Mouse (Mus musculus) thymus, adult 2 months (tissue): Measurements from ENCODE around the gene Fbxo9. TPM values are rescaled to one million over a fixed set of nuclear protein-coding genes. Genes with fewer than 3 reads are reported as not detected.

Source experiments
- DNase-seq: peaks from one replicate; pipeline ENCODE4 v3.0.0; 2021
- H3K27ac ChIP-seq: fragments of 200-500 bp; 2 replicates; pipeline ENCODE4 v1.5.1; 2012; ENCODE audit warnings: low read length, control low read depth; ENCODE audit not compliant: control insufficient read depth, insufficient read depth
- H3K27me3 ChIP-seq: fragments of 200-500 bp; 2 replicates; pipeline ENCODE4 v1.6.1; 2012; ENCODE audit warnings: mild to moderate bottlenecking, low read length, moderate library complexity, mixed read lengths; ENCODE audit not compliant: control insufficient read depth, insufficient read depth
- H3K36me3 ChIP-seq: fragments of 200-500 bp; 2 replicates; pipeline ENCODE4 v1.6.1; 2012; ENCODE audit warnings: mild to moderate bottlenecking, low read length, moderate library complexity; ENCODE audit not compliant: control insufficient read depth, insufficient read depth
- H3K4me1 ChIP-seq: fragments of 200-500 bp; replicated peaks from 2 replicates; pipeline ENCODE4 v1.6.1; 2012; ENCODE audit warnings: low read length; ENCODE audit not compliant: control insufficient read depth, insufficient read depth
- H3K4me3 ChIP-seq: fragments of 200-500 bp; 2 replicates; pipeline ENCODE4 v1.5.1; 2012; ENCODE audit warnings: mild to moderate bottlenecking, low read length, control low read depth, moderate library complexity; ENCODE audit not compliant: control insufficient read depth, insufficient read depth
- CTCF ChIP-seq: fragments of 200-500 bp; IDR thresholded peaks from 2 replicates; pipeline ENCODE4 v1.5.1; 2012; ENCODE audit warnings: mild to moderate bottlenecking, control low read depth, low read length, moderate library complexity, borderline replicate concordance; ENCODE audit not compliant: control insufficient read depth, poor library complexity, insufficient read depth; ENCODE audit errors: extremely low read depth
- POLR2A ChIP-seq: fragments of 200-500 bp; IDR thresholded peaks from 2 replicates; pipeline ENCODE4 v1.6.1; 2012; ENCODE audit warnings: mild to moderate bottlenecking, low read length, control low read depth, moderate library complexity; ENCODE audit not compliant: control insufficient read depth, poor library complexity, insufficient read depth; ENCODE audit errors: extremely low read depth
- WGBS: fragments of 180-500 bp; shearing (Covaris S2); methylation state at CpG from one replicate; pipeline ENCODE4 v1.1.7; 2018; 5-methylcytosine and 5-hydroxymethylcytosine counted together
- polyA plus RNA-seq: library from polyadenylated mRNA; depleted of rRNA; stranded (reverse); fragments of >200 nt; gene quantifications from 2 replicates; pipeline ENCODE4 v1.2.3, GENCODE M21; 2012; rRNA removed

Fbxo9 gene
- polyA plus RNA-seq, 1 experiment: 119 TPM

- Histone ChIP-seq H3K4me1 (no peaks in the 10 kb centered on the region), H3K27ac (no peak overlapping the region), H3K36me3 (no peaks in the 10 kb centered on the region), H3K27me3 (no peaks in the 10 kb centered on the region), H3K4me3 (no peak overlapping the region; the same call in 1 of the 2 replicates)
- 74% methylated on average over 20 of the region's 20 CpGs for WGBS
- peak; percentile 29 for DNase-seq
- TF ChIP-seq POLR2A: no peak
- TF ChIP-seq CTCF: no peak
Observed at GRCm38 (mm10) chr9:78046755-78047154, 62.1 kb downstream of the Fbxo9 start.

GRCm38 (mm10) chr9:78045171-78045570 lies 63.7 kb downstream of the Fbxo9 start:
- H3K36me3 ChIP-seq: no peaks in the 10 kb centered on the region
- WGBS: 93% methylated on average over 6 of the region's 6 CpGs
- no peak overlapping the region for H3K4me3 ChIP-seq
- H3K27me3 ChIP-seq: no peaks in the 10 kb centered on the region
- H3K4me1 ChIP-seq: no peaks in the 10 kb centered on the region
- H3K27ac ChIP-seq: no peak overlapping the region
- no peak for TF ChIP-seq POLR2A
- no peak for TF ChIP-seq CTCF
- no peak for DNase-seq

- TF ChIP-seq CTCF (peak; percentile 99), POLR2A (no peak)
- peak; percentile 76 for DNase-seq
Observed at GRCm38 (mm10) chr9:78038755-78039489, 69.9 kb downstream of the Fbxo9 start.

GRCm38 (mm10) chr9:78035831-78036230 lies 73.0 kb downstream of the Fbxo9 start:
- WGBS: 94% methylated on average over 8 of the region's 8 CpGs
- Histone ChIP-seq H3K27me3 (no peaks in the 10 kb centered on the region), H3K4me1 (no peaks in the 10 kb centered on the region), H3K4me3 (no peak overlapping the region), H3K27ac (no peak overlapping the region), H3K36me3 (no peaks in the 10 kb centered on the region)
- no peak for TF ChIP-seq POLR2A
- TF ChIP-seq CTCF: no peak
- no peak for DNase-seq

More at GRCm38 (mm10) chr9:78038755-78039489, 69.9 kb downstream of the Fbxo9 start:
- Histone ChIP-seq H3K27ac (no peak overlapping the region), H3K36me3 (no peaks in the 10 kb centered on the region), H3K4me3 (no peak overlapping the region), H3K27me3 (no peaks in the 10 kb centered on the region), H3K4me1 (no peaks in the 10 kb centered on the region)
- whole genome bisulfite sequencing: 31% methylated on average over 18 of the region's 18 CpGs

- Histone ChIP-seq H3K4me3 (no peak overlapping the region), H3K27me3 (no peaks in the 10 kb centered on the region), H3K4me1 (no peaks in the 10 kb centered on the region), H3K27ac (no peak overlapping the region), H3K36me3 (no peaks in the 10 kb centered on the region)
- TF ChIP-seq POLR2A (no peak), CTCF (no peak)
- WGBS: 82% methylated on average over 5 of the region's 5 CpGs
- DNase-seq: no peak
Observed at GRCm38 (mm10) chr9:78035296-78035695, 73.6 kb downstream of the Fbxo9 start.

GRCm38 (mm10) chr9:78032930-78033329 lies 75.9 kb downstream of the Fbxo9 start:
- no peak for TF ChIP-seq CTCF
- no peak for TF ChIP-seq POLR2A
- no peak overlapping the region for H3K27ac ChIP-seq
- no peaks in the 10 kb centered on the region for H3K36me3 ChIP-seq
- no peaks in the 10 kb centered on the region for H3K27me3 ChIP-seq
- no peaks in the 10 kb centered on the region for H3K4me1 ChIP-seq
- DNase-seq: no peak
- H3K4me3 ChIP-seq: no peak overlapping the region
- 93% methylated on average over 4 of the region's 4 CpGs for WGBS

Other genes starting within 250 kb of the Fbxo9 start
- gene Elovl5, start 191.7 kb downstream of the Fbxo9 start, polyA plus RNA-seq: 74.0 and 79.6 TPM in 2 replicates
- 0.20 TPM in 1 of 2 replicates, not detected in the other for gene Gcm1, start 57.1 kb downstream of the Fbxo9 start, polyA plus RNA-seq
- 14.5 and 16.5 TPM in 2 replicates for gene Ick, start 127 bp upstream of the Fbxo9 start, polyA plus RNA-seq
- 5.6 and 7.9 TPM in 2 replicates for gene Gsta4, start 73.7 kb upstream of the Fbxo9 start, polyA plus RNA-seq
- 0.64 and 0.82 TPM in 2 replicates for gene Gsta1, start 121.6 kb upstream of the Fbxo9 start, polyA plus RNA-seq
- 0.19 TPM in 1 of 2 replicates, not detected in the other for gene Gm3776, start 148.1 kb upstream of the Fbxo9 start, polyA plus RNA-seq
- not detected in 2 replicates for gene Gm10639, start 180.9 kb upstream of the Fbxo9 start, polyA plus RNA-seq
- 0.36 TPM in 1 of 2 replicates, not detected in the other for gene Omt2a, start 205.7 kb upstream of the Fbxo9 start, polyA plus RNA-seq
- 0.28 TPM in 1 of 2 replicates, not detected in the other for gene Omt2b, start 218.5 kb upstream of the Fbxo9 start, polyA plus RNA-seq
- gene Gsta2, start 246.7 kb upstream of the Fbxo9 start, polyA plus RNA-seq: 1.4 and 2.1 TPM in 2 replicates